Mouse (Mus musculus) c-Kit-positive CD71-negative TER-119-negative erythroid progenitor cells, embryonic 14.5 days (primary cell): ENCODE results near the gene Prr12.
"Not testable (repeated sequence)": the region's sequence is repeated elsewhere in the genome, so short reads cannot be mapped to it uniquely, and the experiment has no call there.

ENCODE experiments used
- DNase-seq: peaks from one replicate; pipeline ENCODE4 v3.0.0-alpha.2; 2013; ENCODE audit warnings: low read depth

The Prr12 gene

GRCm38 (mm10) chr7:45052862-45053116 is at the start of gene Prr12:
TSS of gene Prr12 (minus strand) at chr7:45052881.
- DNase-seq = no peak

- no peak for DNase-seq
Observed at GRCm38 (mm10) chr7:45102441-45102840, 49.8 kb upstream of the Prr12 start.

GRCm38 (mm10) chr7:45100046-45100445 is 47.4 kb upstream of the Prr12 start:
- no peak for DNase-seq

GRCm38 (mm10) chr7:45098541-45099240 is 46.0 kb upstream of the Prr12 start:
- no peak for DNase-seq

- no peak for DNase-seq
Observed at GRCm38 (mm10) chr7:45097479-45097878, 44.8 kb upstream of the Prr12 start.

GRCm38 (mm10) chr7:45095965-45096364 is 43.3 kb upstream of the Prr12 start:
- not testable (repeated sequence) for DNase-seq

GRCm38 (mm10) chr7:45095367-45095766 is 42.7 kb upstream of the Prr12 start:
- no peak for DNase-seq

- DNase-seq = no peak
Observed at GRCm38 (mm10) chr7:45094121-45094520, 41.4 kb upstream of the Prr12 start.

GRCm38 (mm10) chr7:45093516-45093905 is 40.8 kb upstream of the Prr12 start:
- DNase-seq = no peak

- DNase-seq = no peak
Observed at GRCm38 (mm10) chr7:45092828-45093515, 40.3 kb upstream of the Prr12 start.

GRCm38 (mm10) chr7:45092048-45092447 is 39.4 kb upstream of the Prr12 start, which contains the start of gene Rcn3:
TSS of gene Rcn3 (minus strand) at chr7:45092221.
- peak; percentile 62 for DNase-seq

- no peak for DNase-seq
Observed at GRCm38 (mm10) chr7:45091001-45091990, 38.6 kb upstream of the Prr12 start.

- DNase-seq = no peak
Observed at GRCm38 (mm10) chr7:45090251-45090977, 37.7 kb upstream of the Prr12 start.

- no peak for DNase-seq
Observed at GRCm38 (mm10) chr7:45088597-45088996, 35.9 kb upstream of the Prr12 start.

- no peak for DNase-seq
Observed at GRCm38 (mm10) chr7:45086084-45086483, 33.4 kb upstream of the Prr12 start.

GRCm38 (mm10) chr7:45083300-45083890 is 30.7 kb upstream of the Prr12 start:
- no peak for DNase-seq

GRCm38 (mm10) chr7:45082401-45083299 is 30.0 kb upstream of the Prr12 start:
- no peak for DNase-seq

GRCm38 (mm10) chr7:45081016-45081415 is 28.3 kb upstream of the Prr12 start:
- DNase-seq = no peak

- DNase-seq = peak; percentile 89
Observed at GRCm38 (mm10) chr7:45079856-45080255, 27.2 kb upstream of the Prr12 start.

- DNase-seq = peak; percentile 62
Observed at GRCm38 (mm10) chr7:45078513-45078912, 25.8 kb upstream of the Prr12 start.
